Mouse (Mus musculus) bone marrow macrophage, adult 2 months (primary cell): ENCODE results near the gene Olfr2.

ENCODE experiments used
- CTCF ChIP-seq: IDR thresholded peaks from 2 replicates; pipeline ENCODE4 v1.5.1; 2012; ENCODE audit warnings: low read depth, mild to moderate bottlenecking, low read length, moderate library complexity
- POLR2A ChIP-seq: IDR thresholded peaks from 2 replicates; pipeline ENCODE4 v1.6.1; 2012; ENCODE audit warnings: mild to moderate bottlenecking, low read depth, low read length, borderline replicate concordance

GRCm38 (mm10) chr7:107043136-107043535, 37.3 kb upstream of the Olfr2 start:
- no peak for TF ChIP-seq CTCF
- TF ChIP-seq POLR2A = no peak
